Mouse (Mus musculus) kidney, postnatal 25 days (tissue): ENCODE measurements around the gene Eif3b.
"Not testable (repeated sequence)": the region's sequence is repeated elsewhere in the genome, so short reads cannot be mapped to it uniquely, and the experiment has no call there.

ENCODE experiments used
- DNase-seq, 2 experiments: peaks; one replicate each; pipeline ENCODE4 v3.0.0; 2021; ENCODE audit warnings: mixed read lengths in 2 of 2

The Eif3b gene

GRCm38 (mm10) chr5:140396166-140396940 lies 22.8 kb upstream of the Eif3b start:
- peak; percentile 56 to 59 for DNase-seq

- DNase-seq = peak; percentile 50 to 66
These were observed 16.4 kb upstream of the Eif3b start for GRCm38 (mm10) chr5:140402640-140403270.

- DNase-seq = no peak
These were observed 14.0 kb upstream of the Eif3b start for GRCm38 (mm10) chr5:140405126-140405525.

GRCm38 (mm10) chr5:140406666-140407065 lies 12.5 kb upstream of the Eif3b start:
- no peak for DNase-seq

- DNase-seq = no peak
These were observed 10.3 kb upstream of the Eif3b start for GRCm38 (mm10) chr5:140408801-140409200.

- peak; percentile 68 to 89 for DNase-seq
These were observed 7.8 kb upstream of the Eif3b start for GRCm38 (mm10) chr5:140411339-140411738.

GRCm38 (mm10) chr5:140414647-140415046 lies 4.5 kb upstream of the Eif3b start:
- no peak for DNase-seq

GRCm38 (mm10) chr5:140418106-140418488 lies 1.0 kb upstream of the Eif3b start:
- peak in 1 of 2 experiments; percentile 35 for DNase-seq

GRCm38 (mm10) chr5:140419442-140420080 lies 433 bp downstream of the Eif3b start:
- DNase-seq = peak; percentile 20 to 51

- peak in 1 of 2 experiments; percentile 5 for DNase-seq
These were observed 1.5 kb downstream of the Eif3b start for GRCm38 (mm10) chr5:140420616-140421015.

- no peak for DNase-seq
These were observed 6.1 kb downstream of the Eif3b start for GRCm38 (mm10) chr5:140425016-140425783.

GRCm38 (mm10) chr5:140439117-140439516 lies 20.0 kb downstream of the Eif3b start:
- DNase-seq = not testable (repeated sequence)

- no peak for DNase-seq
These were observed 22.3 kb downstream of the Eif3b start for GRCm38 (mm10) chr5:140441406-140441805.

- DNase-seq = no peak
These were observed 24.9 kb downstream of the Eif3b start for GRCm38 (mm10) chr5:140444012-140444411.

GRCm38 (mm10) chr5:140445345-140445744 lies 26.2 kb downstream of the Eif3b start, which contains the start of gene Gm4869:
Gene Gm4869, plus strand, starts transcription at chr5:140445645.
- no peak for DNase-seq

GRCm38 (mm10) chr5:140446054-140446453 lies 26.9 kb downstream of the Eif3b start:
- DNase-seq = no peak

- DNase-seq = no peak
These were observed 35.4 kb downstream of the Eif3b start for GRCm38 (mm10) chr5:140454488-140454887.

GRCm38 (mm10) chr5:140455466-140455865 lies 36.3 kb downstream of the Eif3b start:
- DNase-seq = no peak

- DNase-seq = no peak
These were observed 42.3 kb downstream of the Eif3b start for GRCm38 (mm10) chr5:140461476-140461875.

GRCm38 (mm10) chr5:140463151-140463550 lies 44.0 kb downstream of the Eif3b start:
- DNase-seq = not testable (repeated sequence)

GRCm38 (mm10) chr5:140464943-140465342 lies 45.8 kb downstream of the Eif3b start:
- DNase-seq = no peak

- DNase-seq = no peak
These were observed 53.2 kb downstream of the Eif3b start for GRCm38 (mm10) chr5:140472336-140472735.

- no peak for DNase-seq
These were observed 62.3 kb downstream of the Eif3b start for GRCm38 (mm10) chr5:140481458-140481857.
